Mouse (Mus musculus): ENCODE data around the gene Kmt2e. TPM values are rescaled to one million over a fixed set of nuclear protein-coding genes. Genes with fewer than 3 reads are reported as not detected.

Kmt2e gene
- polyA plus RNA-seq, 1 experiment = 22.9 TPM

- Histone ChIP-seq H3K4me3 (replicated peaks; ENCODE audit: extremely low read depth, low read depth, low read length) (no peak overlapping the region), H3K4me1 (ENCODE audit: control insufficient read depth, insufficient read depth, low read length) (peaks cover 5% of the 10 kb centered on the region)
- WGBS = 21% methylated on average over 3 of the region's 3 CpGs
- TF ChIP-seq CTCF (IDR thresholded peaks at IDR 0.05; ENCODE audit: insufficient read depth, low read length) = no peak
- no peak for DNase-seq
Measured at GRCm38 (mm10) chr5:23394366-23395145, 39.7 kb upstream of the Kmt2e start.

- TF ChIP-seq CTCF (IDR thresholded peaks at IDR 0.05; ENCODE audit: insufficient read depth, low read length) (no peak), POLR2A (IDR thresholded peaks at IDR 0.05; ENCODE audit: borderline replicate concordance, extremely low read depth, low read depth, low read length) (no peak)
- Histone ChIP-seq H3K4me1 (ENCODE audit: control insufficient read depth, insufficient read depth, low read length) (peaks cover 5% of the 10 kb centered on the region), H3K4me3 (replicated peaks; ENCODE audit: extremely low read depth, low read depth, low read length) (no peak overlapping the region)
- no peak for DNase-seq
- 59% methylated on average over 3 of the region's 3 CpGs for WGBS
Measured at GRCm38 (mm10) chr5:23395721-23396120, 38.5 kb upstream of the Kmt2e start.

GRCm38 (mm10) chr5:23396756-23397155 lies 37.5 kb upstream of the Kmt2e start:
- H3K4me3 ChIP-seq (replicated peaks; ENCODE audit: extremely low read depth, low read depth, low read length) = no peak overlapping the region
- 62% methylated on average over 3 of the region's 3 CpGs for WGBS
- H3K4me1 ChIP-seq (ENCODE audit: control insufficient read depth, insufficient read depth, low read length) = peaks cover 5% of the 10 kb centered on the region
- TF ChIP-seq CTCF (IDR thresholded peaks at IDR 0.05; ENCODE audit: insufficient read depth, low read length) = no peak
- TF ChIP-seq POLR2A (IDR thresholded peaks at IDR 0.05; ENCODE audit: borderline replicate concordance, extremely low read depth, low read depth, low read length) = no peak
- DNase-seq = no peak

- H3K4me3 ChIP-seq (replicated peaks; ENCODE audit: extremely low read depth, low read depth, low read length) = no peak overlapping the region
- peaks cover 2% of the 10 kb centered on the region for H3K4me1 ChIP-seq (ENCODE audit: control insufficient read depth, insufficient read depth, low read length)
- WGBS = 86% methylated on average over 3 of the region's 3 CpGs
- DNase-seq = no peak
- no peak for TF ChIP-seq POLR2A (IDR thresholded peaks at IDR 0.05; ENCODE audit: borderline replicate concordance, extremely low read depth, low read depth, low read length)
- no peak for TF ChIP-seq CTCF (IDR thresholded peaks at IDR 0.05; ENCODE audit: insufficient read depth, low read length)
Measured at GRCm38 (mm10) chr5:23400156-23400555, 34.1 kb upstream of the Kmt2e start.

GRCm38 (mm10) chr5:23400868-23401267 lies 33.4 kb upstream of the Kmt2e start:
- no peak overlapping the region for H3K4me3 ChIP-seq (replicated peaks; ENCODE audit: extremely low read depth, low read depth, low read length)
- TF ChIP-seq CTCF (IDR thresholded peaks at IDR 0.05; ENCODE audit: insufficient read depth, low read length) = no peak
- no peak for TF ChIP-seq POLR2A (IDR thresholded peaks at IDR 0.05; ENCODE audit: borderline replicate concordance, extremely low read depth, low read depth, low read length)
- 89% methylated on average over 3 of the region's 3 CpGs for WGBS
- H3K4me1 ChIP-seq (ENCODE audit: control insufficient read depth, insufficient read depth, low read length) = no peaks in the 10 kb centered on the region; the same call in 1 of the 2 replicates
- DNase-seq = no peak

- DNase-seq = no peak
- no peak overlapping the region for H3K4me3 ChIP-seq (replicated peaks; ENCODE audit: extremely low read depth, low read depth, low read length)
- no peaks in the 10 kb centered on the region; the same call in 1 of the 2 replicates for H3K4me1 ChIP-seq (ENCODE audit: control insufficient read depth, insufficient read depth, low read length)
- TF ChIP-seq POLR2A (IDR thresholded peaks at IDR 0.05; ENCODE audit: borderline replicate concordance, extremely low read depth, low read depth, low read length) (no peak), CTCF (IDR thresholded peaks at IDR 0.05; ENCODE audit: insufficient read depth, low read length) (no peak)
- WGBS = 93% methylated on average over 9 of the region's 9 CpGs
Measured at GRCm38 (mm10) chr5:23401368-23401767, 32.9 kb upstream of the Kmt2e start.

GRCm38 (mm10) chr5:23401999-23402398 lies 32.2 kb upstream of the Kmt2e start:
- no peak overlapping the region for H3K4me3 ChIP-seq (replicated peaks; ENCODE audit: extremely low read depth, low read depth, low read length)
- H3K4me1 ChIP-seq (ENCODE audit: control insufficient read depth, insufficient read depth, low read length) = no peaks in the 10 kb centered on the region
- 5% methylated on average over 2 of the region's 2 CpGs for WGBS
- DNase-seq = no peak
- TF ChIP-seq POLR2A (IDR thresholded peaks at IDR 0.05; ENCODE audit: borderline replicate concordance, extremely low read depth, low read depth, low read length) = no peak
- TF ChIP-seq CTCF (IDR thresholded peaks at IDR 0.05; ENCODE audit: insufficient read depth, low read length) = no peak

- H3K4me3 ChIP-seq (replicated peaks; ENCODE audit: extremely low read depth, low read depth, low read length) = no peak overlapping the region
- no peaks in the 10 kb centered on the region; the same call in 1 of the 2 replicates for H3K4me1 ChIP-seq (ENCODE audit: control insufficient read depth, insufficient read depth, low read length)
- DNase-seq = no peak
- 71% methylated on average over 11 of the region's 11 CpGs for WGBS
- TF ChIP-seq CTCF (IDR thresholded peaks at IDR 0.05; ENCODE audit: insufficient read depth, low read length) (no peak), POLR2A (IDR thresholded peaks at IDR 0.05; ENCODE audit: borderline replicate concordance, extremely low read depth, low read depth, low read length) (no peak)
Measured at GRCm38 (mm10) chr5:23403161-23403560, 31.1 kb upstream of the Kmt2e start.

- no peak for DNase-seq
- Histone ChIP-seq H3K4me1 (ENCODE audit: control insufficient read depth, insufficient read depth, low read length) (peaks cover 12% of the 10 kb centered on the region), H3K4me3 (replicated peaks; ENCODE audit: extremely low read depth, low read depth, low read length) (no peak overlapping the region)
- TF ChIP-seq POLR2A (IDR thresholded peaks at IDR 0.05; ENCODE audit: borderline replicate concordance, extremely low read depth, low read depth, low read length) (no peak), CTCF (IDR thresholded peaks at IDR 0.05; ENCODE audit: insufficient read depth, low read length) (no peak)
- WGBS = 88% methylated on average over 12 of the region's 12 CpGs
Measured at GRCm38 (mm10) chr5:23405666-23406404, 28.4 kb upstream of the Kmt2e start.

- WGBS = 66% methylated on average over 4 of the region's 4 CpGs
- TF ChIP-seq CTCF (IDR thresholded peaks at IDR 0.05; ENCODE audit: insufficient read depth, low read length) = no peak
- TF ChIP-seq POLR2A (IDR thresholded peaks at IDR 0.05; ENCODE audit: borderline replicate concordance, extremely low read depth, low read depth, low read length) = no peak
- Histone ChIP-seq H3K4me1 (ENCODE audit: control insufficient read depth, insufficient read depth, low read length) (peaks cover 13% of the 10 kb centered on the region), H3K4me3 (replicated peaks; ENCODE audit: extremely low read depth, low read depth, low read length) (no peak overlapping the region)
- no peak for DNase-seq
Measured at GRCm38 (mm10) chr5:23406405-23406745, 27.9 kb upstream of the Kmt2e start.

Measured in lung, adult 2 months (tissue).